Mouse (Mus musculus) midbrain, embryonic 15.5 days (tissue): ENCODE measurements around the gene Ccdc81. TPM values are rescaled to one million over a fixed set of nuclear protein-coding genes. Genes with fewer than 3 reads are reported as not detected.

Experiments
- ATAC-seq: fragments of 200-750 bp; cut with Nextera tagmentation; replicated peaks from 2 replicates; pipeline ENCODE4 v1.8.0; 2017; ENCODE audit warnings: moderate TSS enrichment
- H3K27ac ChIP-seq: fragments of 300-500 bp; sonication (generic); 2 replicates; pipeline ENCODE4 v1.5.1; 2015; ENCODE audit warnings: mild to moderate bottlenecking, inconsistent platforms
- H3K27me3 ChIP-seq: fragments of 300-500 bp; sonication (generic); replicated peaks from 2 replicates; pipeline ENCODE4 v1.6.1; 2015; ENCODE audit warnings: inconsistent platforms
- H3K36me3 ChIP-seq: fragments of 300-500 bp; sonication (generic); replicated peaks from 2 replicates; pipeline ENCODE4 v1.6.1; 2015; ENCODE audit warnings: inconsistent platforms
- H3K4me1 ChIP-seq: fragments of 300-500 bp; sonication (generic); 2 replicates; pipeline ENCODE4 v1.6.1; 2015; ENCODE audit warnings: inconsistent platforms
- H3K4me2 ChIP-seq: fragments of 300-500 bp; sonication (generic); 2 replicates; pipeline ENCODE4 v1.6.1; 2015; ENCODE audit warnings: inconsistent platforms, mild to moderate bottlenecking, moderate library complexity
- H3K4me3 ChIP-seq: fragments of 300-500 bp; sonication (generic); 2 replicates; pipeline ENCODE4 v1.5.1; 2015; ENCODE audit warnings: mild to moderate bottlenecking, inconsistent platforms
- H3K9ac ChIP-seq: fragments of 300-500 bp; sonication (generic); 2 replicates; pipeline ENCODE4 v1.6.1; 2015; ENCODE audit warnings: mild to moderate bottlenecking, inconsistent platforms
- H3K9me3 ChIP-seq: fragments of 300-500 bp; sonication (generic); 2 replicates; pipeline ENCODE4 v1.6.1; 2016; ENCODE audit warnings: inconsistent platforms
- WGBS: fragments of 180-500 bp; shearing (Covaris S2); methylation state at CpG from one replicate; pipeline ENCODE4 v1.1.7; 2015; ENCODE audit warnings: mixed read lengths; 5-methylcytosine and 5-hydroxymethylcytosine counted together
- polyA plus RNA-seq: library from polyadenylated mRNA; unstranded; fragments of >200 nt; fragmentation: Nextera tagmentation; extraction: Ambion mirVana; gene quantifications from 2 replicates; pipeline ENCODE4 v1.2.1, GENCODE M21; 2015

The Ccdc81 gene
- polyA plus RNA-seq = 1.1 TPM in 2 replicates

DNA sequence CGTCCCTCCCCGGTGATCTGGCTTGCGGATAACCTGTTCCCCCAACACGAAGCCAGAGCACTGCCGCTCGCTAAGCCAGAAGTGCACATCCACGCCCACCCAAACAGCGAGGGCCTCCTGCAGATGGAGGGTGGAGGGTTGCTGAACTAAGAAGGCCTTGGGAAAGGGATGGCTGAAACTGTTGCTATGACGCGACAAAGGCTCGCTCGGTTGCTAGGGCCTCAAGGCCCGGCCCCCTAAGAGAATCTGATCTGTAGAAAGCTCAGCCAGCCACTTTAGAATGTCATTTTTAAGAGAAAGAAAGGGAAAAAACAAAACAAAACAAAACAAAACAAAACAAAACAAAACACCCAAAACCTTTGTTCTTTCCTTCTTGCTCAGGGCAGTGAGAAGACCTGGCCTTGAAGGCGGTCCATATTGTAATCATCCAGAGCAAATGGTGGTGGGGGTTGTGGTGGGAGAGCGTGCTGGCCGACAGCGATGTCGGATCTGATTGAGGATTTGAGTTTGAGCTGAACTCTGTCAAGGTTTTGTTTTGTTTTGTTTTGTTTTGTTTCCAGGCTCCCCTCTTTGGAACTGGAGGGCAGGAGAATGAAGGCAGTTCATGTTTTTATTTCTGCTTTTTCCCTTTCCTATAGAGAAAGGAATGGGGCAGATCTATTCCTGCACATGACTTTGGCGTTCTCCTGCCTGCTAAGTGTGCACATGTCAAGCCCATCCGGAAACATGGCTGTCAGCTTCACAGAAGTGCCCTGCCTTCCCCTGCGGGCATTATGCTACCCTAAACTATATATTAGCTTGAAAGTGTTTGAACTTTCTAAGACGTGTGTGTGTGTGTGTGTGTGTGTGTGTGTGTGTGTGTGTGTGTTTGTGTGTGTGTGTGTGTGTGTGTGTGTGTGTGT lies at the start of gene Ccdc81:
TSS of gene Ccdc81 (minus strand) at position 188 of the 902 bp plus-strand sequence.
- Histone ChIP-seq H3K27ac (no peak within 1 kb of the TSS), H3K4me3 (no peak within 1 kb of the TSS), H3K4me1 (peaks cover 10% of the 10 kb centered on the region), H3K9ac (no peak within 1 kb of the TSS), H3K36me3 (no peaks in the 10 kb centered on the region), H3K4me2 (peak within 1 kb of the TSS; percentile 42), H3K9me3 (no peaks in the 10 kb centered on the region), H3K27me3 (no peaks in the 10 kb centered on the region)
- 20% methylated on average over 22 of the region's 22 CpGs for WGBS
- ATAC-seq = peak; percentile 90

DNA sequence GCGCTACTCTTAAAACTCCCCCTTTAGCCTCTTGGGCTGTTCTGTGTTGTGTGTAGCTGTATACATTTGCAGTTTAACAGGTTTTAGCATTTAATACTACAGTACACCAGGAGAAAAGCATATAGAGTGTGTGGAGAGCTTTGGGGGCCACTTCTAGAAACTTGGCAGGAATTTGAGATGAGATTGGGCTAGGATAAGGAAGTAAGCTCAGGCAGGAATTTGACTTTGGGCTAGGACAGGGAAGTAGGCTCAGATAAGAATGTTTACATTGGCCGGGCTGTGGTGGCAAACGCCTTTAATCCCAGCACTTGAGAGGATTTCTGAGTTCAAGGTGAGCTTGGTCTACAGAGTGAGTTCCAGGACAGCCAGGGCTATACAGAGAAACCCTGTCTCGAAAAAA lies 46.0 kb upstream of the Ccdc81 start:
- no peak overlapping the region for H3K27ac ChIP-seq
- no peaks in the 10 kb centered on the region for H3K4me1 ChIP-seq
- H3K4me2 ChIP-seq = no peak overlapping the region
- ATAC-seq = no peak
- H3K4me3 ChIP-seq = no peak overlapping the region
- H3K36me3 ChIP-seq = no peaks in the 10 kb centered on the region
- no peaks in the 10 kb centered on the region for H3K9me3 ChIP-seq
- H3K9ac ChIP-seq = no peak overlapping the region
- WGBS = 85% methylated on average over 4 of the region's 4 CpGs
- no peaks in the 10 kb centered on the region for H3K27me3 ChIP-seq

DNA sequence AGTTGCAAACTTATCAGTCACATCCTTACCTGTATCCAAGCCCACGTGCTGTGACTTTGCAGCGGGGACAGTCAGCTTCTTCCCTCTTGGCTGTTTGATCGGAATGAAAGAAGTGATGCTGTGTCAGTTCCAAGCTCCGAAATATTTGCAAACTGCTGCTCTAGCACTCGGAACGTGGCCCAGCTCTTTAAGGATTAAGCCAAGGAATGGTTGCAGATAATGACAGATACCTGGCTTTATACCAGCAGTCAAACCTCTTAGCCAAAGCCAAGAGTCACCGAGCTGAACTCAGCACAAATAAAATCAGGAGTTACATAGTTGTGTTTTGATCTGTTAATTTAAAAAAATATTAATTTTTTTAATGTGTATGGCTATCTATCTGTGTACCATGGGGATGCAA lies 44.6 kb upstream of the Ccdc81 start:
- H3K27ac ChIP-seq = no peak overlapping the region
- H3K4me3 ChIP-seq = no peak overlapping the region
- ATAC-seq = no peak
- no peaks in the 10 kb centered on the region for H3K4me1 ChIP-seq
- H3K9me3 ChIP-seq = no peaks in the 10 kb centered on the region
- no peaks in the 10 kb centered on the region for H3K27me3 ChIP-seq
- H3K36me3 ChIP-seq = no peaks in the 10 kb centered on the region
- 89% methylated on average over 7 of the region's 7 CpGs for WGBS
- H3K9ac ChIP-seq = no peak overlapping the region
- no peak overlapping the region for H3K4me2 ChIP-seq

DNA sequence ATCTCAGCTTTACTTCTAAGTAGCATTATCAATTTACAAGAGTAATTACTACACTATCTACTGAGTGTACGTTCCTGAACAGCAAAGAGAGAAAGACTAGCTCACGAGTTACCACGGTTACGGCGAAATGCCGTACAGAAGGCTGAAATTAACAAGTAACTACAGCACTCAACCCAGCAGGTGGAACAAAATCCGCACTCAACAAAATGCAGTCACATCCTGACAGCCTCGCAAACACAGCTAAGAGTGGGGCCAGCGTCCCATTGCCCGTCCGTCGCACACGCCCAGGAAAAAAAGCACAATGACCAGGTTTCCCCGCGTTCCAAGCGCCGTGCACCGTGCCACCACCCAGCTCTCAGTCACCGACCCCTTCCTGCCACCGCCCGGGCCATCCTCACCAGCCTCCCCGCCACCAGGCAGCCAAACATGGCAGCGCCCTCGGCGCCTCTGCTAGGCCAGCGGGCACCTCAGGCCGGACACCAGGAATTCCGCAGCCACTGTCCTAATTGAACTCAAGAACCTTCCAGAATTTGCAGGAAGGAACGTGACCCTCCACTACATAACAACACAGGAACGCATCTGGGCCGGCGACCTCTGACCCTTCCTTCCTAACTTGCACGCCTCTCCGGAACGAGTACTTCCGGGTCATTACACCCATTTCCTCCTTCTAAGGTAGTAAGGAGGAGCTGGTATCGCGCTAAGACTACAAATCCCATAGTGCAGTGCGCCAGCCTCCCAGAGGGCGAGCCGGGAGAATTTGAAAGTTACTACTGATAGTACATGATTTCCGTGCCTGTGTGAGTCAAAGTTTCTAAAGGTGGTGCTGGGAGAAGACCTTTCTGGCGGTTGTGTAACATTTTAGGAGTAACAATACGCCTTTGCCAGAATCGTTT lies 37.4 kb upstream of the Ccdc81 start, which contains the start of gene Hikeshi:
TSS of gene Hikeshi (minus strand) at position 634 of the 893 bp plus-strand sequence.
- peak within 1 kb of the TSS; percentile 86 for H3K27ac ChIP-seq
- no peaks in the 10 kb centered on the region for H3K9me3 ChIP-seq
- WGBS = under 1% methylated on average over 45 of the region's 45 CpGs
- peak within 1 kb of the TSS; percentile 87 for H3K4me3 ChIP-seq
- H3K4me2 ChIP-seq = peak within 1 kb of the TSS; percentile 61
- peaks cover 14% of the 10 kb centered on the region for H3K4me1 ChIP-seq
- H3K27me3 ChIP-seq = no peaks in the 10 kb centered on the region
- H3K36me3 ChIP-seq = no peaks in the 10 kb centered on the region
- peak within 1 kb of the TSS; percentile 69 for H3K9ac ChIP-seq
- peak; percentile 100 for ATAC-seq

DNA sequence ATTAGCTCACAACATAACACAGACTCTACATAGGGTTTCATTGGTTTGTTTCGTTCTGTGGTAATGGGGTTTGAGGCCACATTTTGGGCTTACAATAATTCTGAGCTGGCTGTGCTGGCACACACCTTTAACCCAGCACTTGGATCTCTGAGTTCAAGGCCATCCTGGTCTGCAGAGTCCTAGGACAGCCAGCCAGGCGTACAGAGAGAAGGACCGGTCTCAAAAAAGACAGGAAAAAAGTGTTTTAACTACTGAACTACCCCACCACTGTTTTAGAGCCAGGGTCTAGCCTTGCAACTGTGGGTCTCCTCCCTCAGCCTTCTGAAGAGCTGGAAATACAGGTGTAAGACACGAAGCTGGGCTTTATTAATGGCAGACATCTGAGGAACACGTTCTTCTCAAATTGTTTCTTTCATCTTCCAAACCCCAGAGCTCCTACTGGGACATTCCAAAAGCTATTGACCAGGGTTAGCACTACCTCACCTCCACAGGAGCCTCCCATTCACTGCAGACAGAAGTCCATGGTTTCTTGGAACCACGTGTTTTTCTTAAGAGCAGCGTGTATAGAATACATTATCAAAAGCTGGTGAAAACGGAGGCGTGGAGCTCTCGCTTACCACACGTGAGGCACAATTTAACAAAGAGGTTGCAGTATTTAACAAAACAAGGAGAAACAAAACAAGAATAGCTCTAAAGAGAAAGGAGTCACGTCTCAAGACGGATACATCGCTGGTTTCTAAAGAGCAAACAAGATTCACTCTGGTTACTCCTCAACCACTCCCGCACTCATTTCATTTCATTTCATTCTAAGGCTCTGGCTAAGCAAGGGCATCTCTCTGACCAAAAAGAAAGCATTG lies 36.3 kb upstream of the Ccdc81 start:
- Histone ChIP-seq H3K27me3 (no peaks in the 10 kb centered on the region), H3K36me3 (no peaks in the 10 kb centered on the region), H3K4me1 (peaks cover 14% of the 10 kb centered on the region), H3K9me3 (no peaks in the 10 kb centered on the region), H3K4me3 (peak overlapping the region; percentile 87), H3K27ac (peak overlapping the region; percentile 86; the same call in 1 of the 2 replicates), H3K4me2 (peak overlapping the region; percentile 61), H3K9ac (peak overlapping the region; percentile 69; the same call in 1 of the 2 replicates)
- ATAC-seq = no peak
- 38% methylated on average over 15 of the region's 15 CpGs for WGBS

DNA sequence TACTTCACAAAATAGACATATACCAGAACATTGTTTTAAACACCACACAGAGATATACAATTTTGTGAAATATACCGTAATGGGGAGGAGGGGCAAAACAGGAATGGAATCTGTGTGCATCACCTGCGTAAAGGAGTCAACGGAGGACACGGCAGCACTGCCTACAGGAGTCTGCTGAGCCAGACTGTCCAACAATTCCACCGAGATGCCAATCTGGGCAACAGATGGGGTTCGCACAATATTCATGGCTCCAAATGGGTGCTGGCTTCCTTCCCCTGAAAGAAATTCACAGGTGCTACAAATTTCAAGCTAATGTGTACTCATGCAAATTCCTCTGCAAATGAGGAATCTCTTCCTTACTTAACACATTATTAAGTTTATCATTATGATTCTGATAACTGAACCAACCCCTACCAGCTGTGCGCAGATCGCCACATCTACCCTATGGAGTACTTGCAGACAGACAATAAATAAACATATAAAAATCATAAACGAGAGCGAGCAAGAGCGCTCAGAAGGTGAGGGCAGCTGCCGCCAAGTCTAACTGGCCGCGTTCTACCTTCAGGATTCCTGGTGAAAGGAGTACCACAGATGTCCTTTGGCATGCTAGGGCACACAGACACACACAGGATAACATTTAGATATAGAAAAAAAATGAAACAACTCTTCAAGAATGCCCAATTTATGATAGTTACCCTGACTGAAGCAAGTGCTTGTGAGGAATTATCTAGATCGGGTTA lies 20.2 kb upstream of the Ccdc81 start:
- H3K9me3 ChIP-seq = no peaks in the 10 kb centered on the region
- 96% methylated on average over 15 of the region's 15 CpGs for WGBS
- no peaks in the 10 kb centered on the region for H3K27me3 ChIP-seq
- 0 out of 2 replicates have a peak, but pooled peaks cover 8% of the 10 kb centered on the region for H3K36me3 ChIP-seq
- H3K4me1 ChIP-seq = no peaks in the 10 kb centered on the region
- H3K4me3 ChIP-seq = no peak overlapping the region
- ATAC-seq = no peak
- H3K27ac ChIP-seq = no peak overlapping the region
- H3K4me2 ChIP-seq = no peak overlapping the region
- H3K9ac ChIP-seq = no peak overlapping the region

DNA sequence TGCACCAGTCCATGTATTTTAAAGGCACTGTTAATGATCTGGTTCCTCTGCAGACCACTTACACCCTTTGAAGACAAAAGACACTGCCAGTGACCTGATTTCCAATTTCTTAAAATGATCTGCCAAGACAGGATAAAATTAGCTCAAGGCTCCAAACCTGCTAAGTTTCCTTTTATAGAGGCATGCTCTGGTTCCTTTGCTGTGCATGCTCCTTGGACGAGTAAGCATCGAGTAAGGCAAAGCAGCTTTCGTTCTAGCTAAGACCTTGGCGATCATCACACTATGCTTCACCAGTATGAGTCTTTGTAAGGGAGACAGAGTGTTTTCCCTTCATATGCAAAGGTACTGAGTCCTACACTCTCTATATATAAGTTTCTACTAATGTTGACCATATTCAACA lies 14.3 kb upstream of the Ccdc81 start:
- H3K4me1 ChIP-seq = no peaks in the 10 kb centered on the region
- H3K36me3 ChIP-seq = 0 out of 2 replicates have a peak, but pooled peaks cover 5% of the 10 kb centered on the region
- no peaks in the 10 kb centered on the region for H3K9me3 ChIP-seq
- no peak overlapping the region for H3K27ac ChIP-seq
- H3K27me3 ChIP-seq = no peaks in the 10 kb centered on the region
- H3K4me2 ChIP-seq = no peak overlapping the region
- no peak overlapping the region for H3K4me3 ChIP-seq
- no peak overlapping the region for H3K9ac ChIP-seq
- 92% methylated on average over 4 of the region's 4 CpGs for WGBS
- no peak for ATAC-seq

DNA sequence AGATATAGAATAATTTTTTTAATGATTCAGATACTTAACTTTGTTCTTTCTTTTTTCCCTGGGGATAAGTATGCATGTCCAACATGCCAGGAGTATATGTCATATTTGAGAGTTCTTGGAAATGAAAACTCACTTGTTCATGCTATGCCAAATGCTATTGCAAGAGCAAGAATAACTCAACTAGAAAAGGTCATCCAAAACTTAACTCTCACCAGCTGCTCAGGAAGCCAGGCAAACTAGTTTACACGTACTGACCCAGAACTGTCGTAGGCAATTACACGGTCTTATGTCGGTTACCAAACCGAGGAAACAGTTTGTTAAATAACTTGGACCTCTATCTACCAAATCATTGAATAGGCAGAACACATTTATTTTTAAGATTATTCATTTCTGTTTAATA lies 13.3 kb upstream of the Ccdc81 start:
- Histone ChIP-seq H3K36me3 (0 out of 2 replicates have a peak, but pooled peaks cover 5% of the 10 kb centered on the region), H3K4me3 (no peak overlapping the region), H3K9me3 (no peaks in the 10 kb centered on the region), H3K4me2 (no peak overlapping the region), H3K27me3 (no peaks in the 10 kb centered on the region), H3K27ac (no peak overlapping the region), H3K4me1 (no peaks in the 10 kb centered on the region), H3K9ac (no peak overlapping the region)
- ATAC-seq = no peak
- 75% methylated on average over 5 of the region's 5 CpGs for WGBS

DNA sequence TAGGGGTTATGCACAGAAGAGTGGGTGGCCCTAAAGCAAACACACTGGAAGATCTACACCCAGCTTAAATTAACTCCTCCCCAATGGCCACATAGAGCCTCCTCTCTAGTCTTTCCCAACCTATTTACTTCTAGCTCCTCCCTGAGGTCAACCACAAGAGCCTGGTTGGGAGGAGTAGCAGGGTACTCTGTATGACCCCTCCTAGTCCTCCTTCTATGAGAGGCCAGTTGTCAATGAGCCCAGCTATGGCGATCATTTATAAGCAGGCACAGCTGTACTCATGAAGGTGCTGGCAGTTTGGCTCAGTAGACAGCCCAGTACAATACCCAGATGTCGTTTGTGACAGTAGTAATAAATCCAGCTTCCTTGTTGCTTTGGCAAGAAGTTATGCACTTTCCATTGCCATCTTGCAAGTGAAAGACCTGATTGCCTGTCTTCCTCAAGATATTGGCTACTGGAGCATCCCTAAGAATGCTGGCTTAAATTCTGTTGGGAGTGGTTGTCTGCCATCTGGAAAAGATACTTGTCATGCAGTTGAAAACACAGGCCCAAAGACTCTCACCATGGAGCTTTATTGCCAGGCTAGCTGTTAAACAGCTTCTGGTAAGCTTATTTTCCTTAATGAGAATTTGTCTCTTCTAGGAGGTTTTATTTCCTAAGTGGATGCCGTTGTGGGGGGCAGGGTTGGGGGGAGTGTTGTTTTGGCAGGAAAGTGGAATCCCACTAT lies 10.2 kb upstream of the Ccdc81 start:
- H3K9ac ChIP-seq = no peak overlapping the region
- 0 out of 2 replicates have a peak, but pooled peaks have one; percentile 17 for ATAC-seq
- 0 out of 2 replicates have a peak, but pooled peaks cover 5% of the 10 kb centered on the region for H3K36me3 ChIP-seq
- no peaks in the 10 kb centered on the region for H3K27me3 ChIP-seq
- H3K4me1 ChIP-seq = no peaks in the 10 kb centered on the region
- WGBS = 96% methylated on average over 3 of the region's 3 CpGs
- no peak overlapping the region for H3K27ac ChIP-seq
- H3K9me3 ChIP-seq = no peaks in the 10 kb centered on the region
- no peak overlapping the region for H3K4me2 ChIP-seq
- no peak overlapping the region for H3K4me3 ChIP-seq

DNA sequence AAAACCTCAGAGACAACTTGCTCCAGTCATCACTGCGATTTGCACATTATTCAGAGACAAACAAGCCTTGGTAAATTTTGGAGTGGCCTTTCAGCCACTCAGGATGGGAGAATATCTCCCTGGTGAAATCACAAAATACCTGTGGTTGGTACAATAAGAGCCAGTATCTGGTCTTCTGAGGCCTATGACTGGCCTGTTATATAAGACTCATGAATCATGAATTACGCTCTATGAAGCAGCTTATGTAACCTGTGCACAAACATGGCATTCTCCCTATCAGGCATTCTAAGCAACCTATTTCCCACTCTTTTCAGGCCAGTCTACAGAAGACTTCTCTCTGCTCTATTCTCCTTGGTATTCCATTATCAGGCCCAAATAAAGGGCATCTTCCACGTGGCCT lies 8.9 kb upstream of the Ccdc81 start:
- no peak overlapping the region for H3K27ac ChIP-seq
- 95% methylated on average over 3 of the region's 3 CpGs for whole genome bisulfite sequencing
- no peak overlapping the region for H3K9ac ChIP-seq
- no peaks in the 10 kb centered on the region for H3K4me1 ChIP-seq
- no peak for ATAC-seq
- H3K4me2 ChIP-seq = no peak overlapping the region
- H3K4me3 ChIP-seq = no peak overlapping the region
- no peaks in the 10 kb centered on the region for H3K9me3 ChIP-seq
- no peaks in the 10 kb centered on the region for H3K27me3 ChIP-seq
- H3K36me3 ChIP-seq = 0 out of 2 replicates have a peak, but pooled peaks cover 2% of the 10 kb centered on the region
